Mouse (Mus musculus) T-cell, adult 2 months (primary cell): Measurements from ENCODE around the gene Ntf5.
"Not testable (repeated sequence)": the region's sequence is repeated elsewhere in the genome, so short reads cannot be mapped to it uniquely, and the experiment has no call there.

Experiments
- DNase-seq: peaks from one replicate; pipeline ENCODE4 v3.0.0; 2022; ENCODE audit warnings: low spot score

Ntf5 gene

GRCm38 (mm10) chr7:45462325-45462724, 48.8 kb downstream of the Ntf5 start:
- DNase-seq, result no peak

GRCm38 (mm10) chr7:45462868-45463267, 49.4 kb downstream of the Ntf5 start:
- not testable (repeated sequence) for DNase-seq

- no peak for DNase-seq
These were observed 50.7 kb downstream of the Ntf5 start for GRCm38 (mm10) chr7:45463987-45464778.

GRCm38 (mm10) chr7:45465112-45465511, 51.6 kb downstream of the Ntf5 start:
- DNase-seq, result no peak

- no peak for DNase-seq
These were observed 52.1 kb downstream of the Ntf5 start for GRCm38 (mm10) chr7:45465549-45465948.

GRCm38 (mm10) chr7:45466283-45467089, 53.0 kb downstream of the Ntf5 start, which contains the start of gene Bax:
TSS of gene Bax (minus strand) at chr7:45466898.
- DNase-seq, result peak; percentile 93
